Mouse (Mus musculus) hindbrain, embryonic 14.5 days (tissue): Measurements from ENCODE around the gene Slc26a6. TPM values are rescaled to one million over a fixed set of nuclear protein-coding genes. Genes with fewer than 3 reads are reported as not detected.

ENCODE experiments used
- ATAC-seq: fragments of 200-750 bp; cut with Nextera tagmentation; 2 replicates; pipeline ENCODE4 v1.8.0; 2017; ENCODE audit warnings: moderate number of reproducible peaks, mild to moderate bottlenecking, moderate TSS enrichment, moderate library complexity; ENCODE audit not compliant: low FRiP score
- DNase-seq: peaks from one replicate; pipeline ENCODE4 v3.0.0-alpha.2; 2015; ENCODE audit warnings: low spot score
- H3K27ac ChIP-seq: fragments of 300-500 bp; sonication (generic); 2 replicates; pipeline ENCODE4 v1.5.1; 2014; ENCODE audit warnings: mild to moderate bottlenecking, moderate library complexity
- H3K27me3 ChIP-seq: fragments of 300-500 bp; sonication (generic); 2 replicates; pipeline ENCODE4 v1.6.1; 2014; ENCODE audit warnings: mild to moderate bottlenecking, low read length, mixed read lengths; ENCODE audit not compliant: control insufficient read depth, insufficient read depth
- H3K36me3 ChIP-seq: fragments of 300-500 bp; sonication (generic); replicated peaks from 2 replicates; pipeline ENCODE4 v1.6.1; 2014; ENCODE audit not compliant: control insufficient read depth, insufficient read depth
- H3K4me1 ChIP-seq: fragments of 300-500 bp; sonication (generic); replicated peaks from 2 replicates; pipeline ENCODE4 v1.6.1; 2014; ENCODE audit warnings: antibody characterized with exemption, low read length, mixed read lengths; ENCODE audit not compliant: control insufficient read depth, insufficient read depth
- H3K4me2 ChIP-seq: fragments of 300-500 bp; sonication (generic); replicated peaks from 2 replicates; pipeline ENCODE4 v1.6.1; 2014; ENCODE audit warnings: mild to moderate bottlenecking, moderate library complexity
- H3K4me3 ChIP-seq: fragments of 300-500 bp; sonication (generic); replicated peaks from 2 replicates; pipeline ENCODE4 v1.5.1; 2014; ENCODE audit warnings: mild to moderate bottlenecking, low read length
- H3K9ac ChIP-seq: fragments of 300-500 bp; sonication (generic); 2 replicates; pipeline ENCODE4 v1.6.1; 2014
- H3K9me3 ChIP-seq: fragments of 300-500 bp; sonication (generic); 2 replicates; pipeline ENCODE4 v1.6.1; 2016; ENCODE audit warnings: low read length; ENCODE audit not compliant: control insufficient read depth
- WGBS: fragments of 180-500 bp; shearing (Covaris S2); extraction: QIAGEN DNeasy Blood & Tissue Kit; methylation state at CpG from one replicate; pipeline ENCODE4 v1.1.7; 2014; 5-methylcytosine and 5-hydroxymethylcytosine counted together
- polyA plus RNA-seq: library from polyadenylated mRNA; unstranded; fragments of >200 nt; fragmentation: Nextera tagmentation; extraction: Ambion mirVana; gene quantifications from 2 replicates; pipeline ENCODE4 v1.2.1, GENCODE M21; 2014

The Slc26a6 gene
- polyA plus RNA-seq, 1 experiment from 2014 or later = 19.1 TPM

DNA sequence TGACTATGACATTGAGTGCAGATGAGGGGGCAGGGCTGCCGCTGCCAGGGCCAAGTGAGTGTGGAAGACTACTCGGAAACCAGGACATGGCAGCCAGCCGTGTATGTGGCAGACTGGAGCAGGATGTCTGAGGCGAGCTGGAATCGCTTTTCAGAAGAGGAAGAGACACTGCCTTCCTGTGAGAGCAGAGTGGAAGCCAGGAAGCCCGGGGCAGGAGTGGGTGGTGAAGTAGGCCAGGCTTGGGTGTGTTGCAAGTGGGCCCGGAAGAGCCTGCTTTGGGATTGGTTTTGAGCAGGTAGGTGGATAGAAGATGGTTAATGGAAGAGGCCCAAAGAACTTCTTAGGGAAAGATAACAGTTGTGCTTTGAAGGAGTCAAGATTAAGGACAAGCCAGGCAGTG lies 37.5 kb upstream of the Slc26a6 start:
- Histone ChIP-seq H3K27ac (no peak overlapping the region), H3K4me2 (no peak overlapping the region), H3K36me3 (peaks cover 86% of the 10 kb centered on the region), H3K9me3 (no peaks in the 10 kb centered on the region), H3K9ac (no peak overlapping the region), H3K27me3 (no peaks in the 10 kb centered on the region), H3K4me1 (no peaks in the 10 kb centered on the region), H3K4me3 (no peak overlapping the region)
- 92% methylated on average over 7 of the region's 7 CpGs for WGBS
- no peak for DNase-seq
- no peak for ATAC-seq

DNA sequence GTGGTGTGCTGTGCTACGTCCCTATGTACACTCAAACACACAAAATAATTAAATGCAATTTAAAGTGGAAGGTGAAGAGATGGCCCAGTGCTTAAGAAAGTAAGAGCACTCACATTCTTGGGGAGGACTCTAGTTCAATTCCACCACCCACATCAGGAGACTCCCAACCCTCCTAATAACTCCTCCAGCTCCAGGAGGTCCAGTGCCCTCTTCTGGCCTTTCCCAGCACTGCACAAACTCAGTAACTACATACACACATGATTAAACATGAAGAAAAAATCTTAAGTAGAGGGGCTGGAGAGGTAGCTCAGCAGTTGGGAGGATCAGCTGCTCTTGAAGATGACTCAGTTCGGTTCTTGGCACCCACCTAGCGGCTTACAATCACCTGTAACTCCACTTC lies 33.6 kb upstream of the Slc26a6 start:
- Histone ChIP-seq H3K27me3 (no peaks in the 10 kb centered on the region), H3K9me3 (no peaks in the 10 kb centered on the region), H3K27ac (no peak overlapping the region), H3K4me1 (peaks cover 10% of the 10 kb centered on the region; the same call in 1 of the 2 replicates), H3K9ac (no peak overlapping the region), H3K36me3 (peaks cover 48% of the 10 kb centered on the region), H3K4me3 (no peak overlapping the region), H3K4me2 (no peak overlapping the region)
- no peak for ATAC-seq
- DNase-seq = peak; percentile 63
- WGBS = 69% methylated on average over 3 of the region's 3 CpGs

DNA sequence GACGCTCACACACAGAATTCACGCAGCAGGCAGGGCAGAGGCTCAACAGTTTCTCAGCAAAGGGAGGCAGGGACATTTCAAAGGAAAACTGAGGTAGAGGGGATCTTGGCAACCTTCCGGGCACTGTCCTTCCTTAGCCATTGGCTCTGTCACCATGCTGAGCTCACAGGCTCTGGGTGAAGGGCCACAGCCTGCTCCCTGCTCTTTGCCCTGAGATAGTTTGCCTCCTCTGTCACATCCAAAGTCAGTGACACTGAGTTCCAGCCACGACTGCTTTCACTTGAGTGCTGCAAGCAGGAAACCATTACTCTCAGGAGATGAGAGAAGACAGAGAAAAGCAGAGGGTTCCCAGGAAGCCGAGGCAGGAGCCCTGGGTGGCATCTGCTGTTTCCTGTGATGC lies 33.0 kb upstream of the Slc26a6 start:
- Histone ChIP-seq H3K4me2 (no peak overlapping the region), H3K27ac (no peak overlapping the region), H3K4me3 (no peak overlapping the region), H3K9ac (no peak overlapping the region), H3K4me1 (peaks cover 10% of the 10 kb centered on the region; the same call in 1 of the 2 replicates), H3K36me3 (peaks cover 42% of the 10 kb centered on the region), H3K27me3 (no peaks in the 10 kb centered on the region), H3K9me3 (no peaks in the 10 kb centered on the region)
- WGBS = 73% methylated on average over 5 of the region's 5 CpGs
- DNase-seq (no peak), ATAC-seq (no peak)

DNA sequence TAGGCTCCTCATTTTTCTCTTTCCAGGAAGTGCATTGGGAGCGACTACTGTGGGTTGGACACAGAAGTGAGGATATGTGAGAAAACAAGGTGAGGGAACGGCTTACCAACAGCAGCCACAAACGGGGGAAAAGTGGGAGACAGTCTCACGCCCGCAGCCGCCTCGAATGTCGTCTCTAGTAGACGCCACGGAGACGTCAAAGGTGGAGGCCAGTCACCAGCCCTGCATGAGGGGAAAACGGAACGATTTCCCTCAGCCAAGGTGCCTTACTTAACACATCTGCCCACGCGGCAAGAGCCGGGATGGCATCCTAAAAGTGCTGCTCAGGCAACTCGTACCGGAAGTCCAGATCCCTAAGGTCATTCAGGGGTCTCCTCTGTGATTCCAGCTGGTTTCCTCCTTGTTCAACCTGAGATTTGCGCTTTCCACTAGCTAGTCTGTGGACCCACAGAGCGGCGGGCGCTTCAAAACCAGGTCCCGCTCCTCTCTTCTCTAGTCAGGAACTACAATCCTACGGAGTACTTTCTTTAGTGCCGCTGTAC lies 28.9 kb upstream of the Slc26a6 start:
- Histone ChIP-seq H3K9me3 (no peaks in the 10 kb centered on the region), H3K27ac (peak overlapping the region; percentile 79), H3K4me1 (peaks cover 27% of the 10 kb centered on the region), H3K4me2 (peak overlapping the region; percentile 86), H3K9ac (peak overlapping the region; percentile 51), H3K27me3 (peaks cover 11% of the 10 kb centered on the region), H3K36me3 (peaks cover 25% of the 10 kb centered on the region), H3K4me3 (peak overlapping the region; percentile 69)
- WGBS = 5% methylated on average over 25 of the region's 25 CpGs
- DNase-seq (peak; percentile 30), ATAC-seq (no peak)

DNA sequence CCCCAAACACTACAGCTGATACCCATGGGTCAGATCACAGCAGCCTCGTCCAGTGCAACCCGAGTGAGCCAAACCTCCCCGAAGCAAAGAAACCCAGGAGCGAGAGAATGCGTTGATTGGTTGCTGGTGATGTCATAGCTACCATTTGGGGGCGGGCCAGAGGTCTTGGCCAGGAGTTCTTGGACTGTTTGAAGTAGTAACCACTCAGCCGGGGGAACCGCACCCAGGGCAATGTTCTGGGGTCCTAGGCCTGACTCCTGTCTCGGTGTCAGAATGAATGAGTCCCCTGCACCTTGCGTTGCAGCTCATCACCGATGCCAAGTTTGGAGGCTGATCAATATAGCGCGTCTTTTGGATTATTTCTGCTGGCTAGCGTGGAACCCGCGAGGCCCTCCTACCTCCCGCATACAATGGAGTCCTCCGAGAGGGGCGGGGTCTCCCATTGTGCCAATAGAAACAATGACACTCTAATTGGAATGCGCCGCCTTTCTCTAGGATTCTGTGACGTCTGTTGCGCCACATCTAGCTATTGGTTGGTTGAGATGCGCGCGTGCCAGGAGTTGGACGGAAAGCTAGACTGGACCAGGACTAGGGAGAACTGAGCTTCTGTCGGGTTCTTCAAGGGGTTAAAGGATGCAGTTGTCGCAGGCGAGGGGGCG lies 28.2 kb upstream of the Slc26a6 start:
- ATAC-seq (peak; percentile 92), DNase-seq (peak; percentile 94)
- peak overlapping the region; percentile 86 for H3K4me2 ChIP-seq
- peaks cover 14% of the 10 kb centered on the region for H3K27me3 ChIP-seq
- peak overlapping the region; percentile 83 for H3K9ac ChIP-seq
- peaks cover 28% of the 10 kb centered on the region for H3K36me3 ChIP-seq
- peaks cover 30% of the 10 kb centered on the region for H3K4me1 ChIP-seq
- no peaks in the 10 kb centered on the region for H3K9me3 ChIP-seq
- WGBS = under 1% methylated on average over 31 of the region's 31 CpGs
- peak overlapping the region; percentile 85 for H3K27ac ChIP-seq
- H3K4me3 ChIP-seq = peak overlapping the region; percentile 69

DNA sequence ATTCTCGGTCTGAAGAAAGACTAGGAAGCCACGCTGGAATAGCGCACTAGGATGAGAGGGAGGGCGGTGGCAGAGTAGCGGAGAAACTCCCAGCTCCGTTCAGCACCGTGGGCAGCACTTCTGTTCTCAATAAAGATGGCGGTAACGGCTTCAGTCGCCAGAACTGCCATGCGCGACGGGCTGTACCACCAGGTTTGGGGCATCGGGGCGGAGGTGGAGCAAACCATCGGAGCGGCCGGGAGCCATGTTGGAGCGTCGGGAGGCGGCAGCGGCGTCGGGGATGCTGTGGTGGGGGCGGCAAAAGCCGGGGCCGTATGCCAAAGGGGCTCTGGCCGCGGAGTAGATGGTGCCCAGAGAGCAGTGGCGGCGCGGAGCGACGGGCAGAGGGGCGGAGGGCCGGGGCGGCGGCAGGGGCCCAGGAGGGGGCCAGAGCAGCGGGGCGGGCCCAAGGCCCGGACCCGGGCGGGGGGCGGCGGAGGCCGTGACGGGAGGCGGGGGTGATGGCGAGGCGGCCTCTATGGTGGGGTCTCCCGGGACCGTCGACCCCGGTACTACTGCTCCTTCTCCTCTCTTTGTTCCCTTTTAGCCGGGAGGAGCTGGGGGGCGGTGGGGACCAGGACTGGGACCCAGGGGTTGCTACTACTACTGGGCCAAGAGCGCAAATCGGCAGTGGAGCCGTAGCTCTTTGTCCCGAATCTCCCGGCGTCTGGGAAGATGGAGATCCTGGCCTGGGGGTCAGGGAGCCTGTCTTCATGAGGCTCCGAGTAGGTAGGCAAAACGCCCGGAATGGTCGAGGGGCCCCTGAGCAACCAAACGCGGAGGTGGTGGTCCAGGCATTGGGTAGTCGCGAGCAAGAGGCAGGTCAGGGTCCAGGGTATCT lies 27.0 kb upstream of the Slc26a6 start, which contains the start of gene Celsr3:
Celsr3 (plus strand) TSS at position 501 of the 880 bp plus-strand sequence.
- peak within 1 kb of the TSS; percentile 69 for H3K4me3 ChIP-seq
- H3K27me3 ChIP-seq = peaks cover 24% of the 10 kb centered on the region
- WGBS = 2% methylated on average over 57 of the region's 70 CpGs
- H3K4me1 ChIP-seq = peaks cover 42% of the 10 kb centered on the region
- H3K27ac ChIP-seq = peak within 1 kb of the TSS; percentile 85
- DNase-seq = peak; percentile 91
- peak within 1 kb of the TSS; percentile 86 for H3K4me2 ChIP-seq
- H3K9ac ChIP-seq = peak within 1 kb of the TSS; percentile 83
- ATAC-seq = peak; percentile 61
- no peaks in the 10 kb centered on the region for H3K9me3 ChIP-seq
- H3K36me3 ChIP-seq = peaks cover 40% of the 10 kb centered on the region

DNA sequence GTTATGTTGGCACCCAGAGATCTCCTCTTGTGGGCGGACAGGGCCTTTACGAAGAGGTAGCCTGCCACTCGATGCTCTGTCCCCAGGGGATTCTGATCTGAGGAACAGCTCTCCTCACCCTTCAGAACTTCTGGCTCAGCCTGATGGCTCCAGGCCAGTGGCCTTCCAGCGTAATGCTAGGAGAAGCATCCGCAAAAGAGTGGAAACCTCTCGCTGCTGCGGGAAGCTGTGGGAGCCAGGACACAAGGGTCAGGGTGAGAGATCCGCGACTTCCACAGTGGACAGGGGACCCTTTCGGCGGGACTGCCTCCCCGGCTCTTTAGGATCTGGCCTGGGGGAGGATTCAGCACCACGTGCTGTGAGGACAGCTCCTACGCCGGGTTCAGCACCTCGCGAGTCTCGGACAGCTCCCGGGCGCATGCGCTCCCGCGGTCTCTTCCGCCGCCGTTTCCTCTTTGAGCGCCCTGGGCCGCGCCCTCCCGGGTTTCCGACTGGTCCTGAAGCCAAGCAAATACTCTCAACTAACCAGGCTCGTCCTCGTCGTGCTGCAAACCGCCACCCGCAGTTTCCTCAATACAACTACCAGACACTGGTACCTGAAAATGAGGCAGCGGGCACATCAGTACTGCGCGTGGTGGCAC lies 26.3 kb upstream of the Slc26a6 start:
- no peaks in the 10 kb centered on the region for H3K9me3 ChIP-seq
- peak overlapping the region; percentile 69 for H3K4me3 ChIP-seq
- 1% methylated on average over 39 of the region's 39 CpGs for WGBS
- peak overlapping the region; percentile 83 for H3K9ac ChIP-seq
- H3K4me1 ChIP-seq = peaks cover 49% of the 10 kb centered on the region
- peak overlapping the region; percentile 86 for H3K4me2 ChIP-seq
- ATAC-seq (no peak), DNase-seq (peak; percentile 65)
- peak overlapping the region; percentile 85 for H3K27ac ChIP-seq
- H3K27me3 ChIP-seq = peaks cover 28% of the 10 kb centered on the region
- peaks cover 48% of the 10 kb centered on the region for H3K36me3 ChIP-seq

DNA sequence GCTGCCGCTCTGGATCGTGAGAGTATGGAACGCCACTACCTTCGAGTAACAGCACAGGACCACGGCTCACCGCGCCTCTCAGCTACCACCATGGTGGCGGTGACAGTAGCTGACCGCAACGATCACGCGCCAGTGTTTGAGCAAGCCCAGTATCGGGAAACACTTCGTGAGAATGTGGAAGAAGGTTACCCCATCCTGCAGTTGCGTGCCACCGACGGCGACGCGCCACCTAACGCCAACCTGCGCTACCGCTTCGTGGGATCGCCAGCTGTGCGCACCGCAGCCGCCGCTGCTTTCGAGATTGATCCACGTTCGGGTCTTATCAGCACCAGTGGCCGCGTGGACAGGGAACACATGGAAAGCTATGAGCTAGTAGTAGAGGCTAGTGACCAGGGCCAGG lies 25.6 kb upstream of the Slc26a6 start:
- Histone ChIP-seq H3K27ac (no peak overlapping the region), H3K4me1 (peaks cover 56% of the 10 kb centered on the region), H3K36me3 (peaks cover 54% of the 10 kb centered on the region), H3K9ac (peak overlapping the region; percentile 83), H3K27me3 (peaks cover 28% of the 10 kb centered on the region), H3K9me3 (no peaks in the 10 kb centered on the region), H3K4me2 (peak overlapping the region; percentile 86), H3K4me3 (peak overlapping the region; percentile 69)
- DNase-seq (no peak), ATAC-seq (no peak)
- WGBS = 15% methylated on average over 34 of the region's 34 CpGs

DNA sequence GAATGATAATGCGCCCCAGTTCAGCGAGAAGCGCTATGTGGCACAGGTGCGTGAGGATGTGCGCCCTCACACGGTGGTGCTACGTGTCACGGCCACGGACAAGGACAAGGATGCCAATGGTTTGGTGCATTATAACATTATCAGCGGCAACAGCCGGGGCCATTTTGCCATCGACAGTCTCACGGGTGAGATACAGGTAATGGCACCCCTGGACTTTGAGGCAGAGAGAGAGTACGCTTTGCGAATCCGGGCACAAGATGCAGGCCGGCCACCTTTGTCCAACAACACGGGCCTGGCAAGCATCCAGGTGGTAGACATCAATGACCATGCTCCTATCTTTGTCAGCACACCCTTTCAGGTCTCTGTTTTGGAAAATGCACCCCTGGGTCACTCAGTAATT lies 25.2 kb upstream of the Slc26a6 start:
- DNase-seq = no peak
- no peak for ATAC-seq
- H3K4me1 ChIP-seq = peaks cover 60% of the 10 kb centered on the region
- H3K9ac ChIP-seq = peak overlapping the region; percentile 83; the same call in 1 of the 2 replicates
- peak overlapping the region; percentile 69; the same call in 1 of the 2 replicates for H3K4me3 ChIP-seq
- no peak overlapping the region for H3K27ac ChIP-seq
- H3K27me3 ChIP-seq = peaks cover 28% of the 10 kb centered on the region
- H3K4me2 ChIP-seq = peak overlapping the region; percentile 86
- peaks cover 58% of the 10 kb centered on the region for H3K36me3 ChIP-seq
- WGBS = 65% methylated on average over 18 of the region's 18 CpGs
- no peaks in the 10 kb centered on the region for H3K9me3 ChIP-seq
